Mouse (Mus musculus): Measurements from ENCODE around the gene E2f4.

The E2f4 gene

DNA sequence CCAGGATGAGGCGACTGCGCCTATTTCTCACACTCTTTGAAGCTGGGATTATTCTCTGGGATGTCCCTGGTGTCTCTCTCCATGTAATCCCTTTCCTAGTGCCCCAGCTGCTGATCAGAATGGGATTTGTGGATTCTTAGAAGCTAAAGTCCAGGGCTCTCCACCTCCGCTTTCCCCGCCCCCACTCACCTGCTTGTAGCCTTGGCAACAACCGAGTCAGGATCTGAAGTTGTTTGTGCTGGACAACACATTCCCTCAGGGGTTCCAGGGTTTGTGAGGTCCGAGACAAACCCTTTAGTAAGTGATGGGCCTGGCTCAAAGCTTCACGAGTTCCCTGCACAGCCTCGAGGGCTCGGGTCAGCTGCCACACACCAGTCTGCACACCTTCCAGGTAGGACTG, 2.7 kb upstream of the E2f4 start:
- no peak for DNase-seq (ENCODE audit: low spot score)

- no peak for DNase-seq (ENCODE audit: low spot score)
Measured at GRCm38 (mm10) chr8:105295256-105295655, 2.2 kb upstream of the E2f4 start.

- DNase-seq (ENCODE audit: low spot score) = no peak
Measured at GRCm38 (mm10) chr8:105295895-105296573, 1.4 kb upstream of the E2f4 start, which contains the start of gene Exoc3l. Gene Exoc3l (minus strand): TSS chr8:105296101.

GRCm38 (mm10) chr8:105298351-105299252, 1.1 kb downstream of the E2f4 start:
- no peak for DNase-seq (ENCODE audit: low spot score)

GRCm38 (mm10) chr8:105299962-105300361, 2.5 kb downstream of the E2f4 start:
- DNase-seq (ENCODE audit: low spot score) = no peak

DNA sequence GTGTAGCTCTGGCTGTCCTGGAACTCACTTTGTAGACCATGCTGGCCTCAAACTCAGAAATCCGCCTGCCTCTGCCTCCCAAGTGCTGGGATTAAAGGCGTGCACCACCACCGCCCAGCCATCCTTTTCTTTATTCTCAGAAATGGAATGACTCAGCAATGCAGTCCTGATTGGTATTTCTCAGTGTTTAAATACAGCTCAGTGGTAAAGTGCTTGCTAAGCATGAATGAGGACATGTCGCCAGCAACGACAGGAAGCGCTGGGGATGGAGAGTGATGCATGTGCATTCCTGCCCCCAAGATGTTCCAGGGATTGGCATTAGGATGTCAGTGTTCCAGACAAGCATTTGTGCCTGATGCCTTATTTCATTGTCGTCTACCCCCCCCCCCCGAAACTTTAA, 5.9 kb downstream of the E2f4 start:
- no peak for DNase-seq (ENCODE audit: low spot score)

GRCm38 (mm10) chr8:105303874-105304273, 6.4 kb downstream of the E2f4 start:
- DNase-seq (ENCODE audit: low spot score) = no peak

DNA sequence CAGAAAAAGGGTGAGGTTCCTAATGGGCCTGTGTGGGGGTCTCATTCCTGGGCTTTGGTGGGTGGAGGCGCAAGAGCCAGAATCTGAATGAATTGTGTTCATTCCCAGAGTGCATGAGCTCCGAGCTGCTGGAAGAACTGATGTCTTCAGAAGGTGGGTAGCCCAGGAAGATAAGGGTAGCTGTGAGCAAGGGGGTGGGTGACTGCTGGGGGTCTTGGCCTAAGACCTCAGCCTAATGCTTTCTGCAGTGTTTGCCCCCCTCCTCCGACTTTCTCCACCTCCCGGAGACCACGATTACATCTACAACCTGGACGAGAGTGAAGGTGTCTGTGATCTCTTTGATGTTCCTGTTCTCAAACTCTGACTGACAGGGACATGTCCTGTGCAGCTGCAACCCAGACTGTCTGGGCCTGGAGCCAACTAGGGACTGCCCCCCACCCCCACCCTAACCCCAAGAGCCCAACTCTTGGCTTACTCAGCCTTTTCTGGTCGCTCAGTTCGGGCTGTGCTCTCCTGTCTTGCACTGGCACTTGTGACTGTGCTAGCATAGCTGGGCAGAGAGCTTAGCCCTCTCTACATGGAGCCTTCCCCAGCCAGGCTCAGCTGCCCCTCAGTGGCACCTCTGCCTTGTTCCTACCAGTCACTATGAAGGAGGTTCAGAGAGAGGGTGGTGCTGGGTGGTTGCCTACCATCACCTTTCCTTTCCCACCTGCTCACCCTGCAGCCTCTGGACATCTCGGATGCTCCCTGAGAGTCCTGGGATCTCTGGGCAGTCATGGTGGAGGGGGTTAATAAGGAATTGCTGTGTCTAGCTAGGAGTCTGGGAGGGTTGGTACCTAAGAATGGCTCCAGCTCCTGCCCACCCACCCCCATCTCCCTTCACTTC, 7.1 kb downstream of the E2f4 start:
- no peak for DNase-seq (ENCODE audit: low spot score)

- peak; percentile 49 for DNase-seq (ENCODE audit: low spot score)
Measured at GRCm38 (mm10) chr8:105305211-105306145, 8.0 kb downstream of the E2f4 start, which contains the start of gene Elmo3. Gene Elmo3 (plus strand): TSS chr8:105305601.

GRCm38 (mm10) chr8:105306146-105306691, 8.8 kb downstream of the E2f4 start:
- DNase-seq (ENCODE audit: low spot score) = no peak

GRCm38 (mm10) chr8:105307670-105308069, 10.2 kb downstream of the E2f4 start:
- DNase-seq (ENCODE audit: low spot score) = no peak

- no peak for DNase-seq (ENCODE audit: low spot score)
Measured at GRCm38 (mm10) chr8:105308428-105308827, 11.0 kb downstream of the E2f4 start.

DNA sequence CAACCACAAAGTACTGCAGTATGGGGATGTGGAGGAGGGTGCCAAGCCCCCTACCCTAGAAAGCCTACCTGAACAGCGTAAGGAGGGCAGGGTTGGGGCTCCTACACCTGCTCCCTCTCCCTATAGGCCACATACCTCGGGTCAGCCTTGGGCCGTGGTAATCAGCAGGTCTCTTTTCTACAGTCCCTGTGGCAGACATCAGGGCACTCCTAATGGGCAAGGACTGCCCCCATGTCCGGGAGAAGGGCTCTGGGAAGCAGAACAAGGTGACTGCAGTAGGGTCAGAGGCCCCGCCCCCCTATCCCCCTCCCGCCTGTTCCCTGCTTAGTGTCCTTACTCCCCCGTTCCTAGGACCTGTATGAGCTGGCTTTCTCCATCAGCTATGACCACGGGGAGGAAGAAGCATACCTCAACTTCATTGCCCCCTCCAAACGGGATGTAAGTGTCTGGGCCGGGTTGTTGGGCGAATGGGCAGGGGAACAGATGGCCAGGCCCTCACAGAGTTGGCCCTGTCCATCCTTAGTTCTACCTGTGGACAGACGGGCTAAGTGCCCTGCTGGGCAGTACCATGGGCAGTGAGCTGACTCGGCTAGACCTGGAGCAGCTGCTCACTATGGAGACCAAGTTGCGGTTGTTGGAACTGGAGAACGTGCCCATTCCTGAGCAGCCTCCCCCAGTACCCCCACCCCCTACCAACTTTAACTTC, 11.8 kb downstream of the E2f4 start:
- no peak for DNase-seq (ENCODE audit: low spot score)

DNA sequence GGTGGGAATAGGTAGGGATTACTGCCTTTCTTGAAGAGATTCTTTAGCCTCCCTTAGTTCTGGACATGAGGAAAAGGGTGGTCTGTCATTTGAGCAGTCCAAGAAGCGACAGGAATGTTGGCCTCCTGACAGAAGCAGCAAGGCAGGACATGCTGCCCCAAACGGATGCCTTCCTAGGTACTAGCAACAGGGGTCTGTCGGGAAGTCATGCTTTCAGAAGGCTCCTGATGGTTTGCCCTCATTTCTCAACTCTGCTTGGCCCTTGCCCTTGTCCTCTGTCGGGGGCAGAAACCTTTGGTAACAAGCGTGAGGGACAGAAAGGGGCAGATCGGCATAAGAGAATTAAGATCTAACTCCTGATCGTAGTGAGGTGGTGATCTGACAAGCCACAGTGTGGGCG, 12.7 kb downstream of the E2f4 start:
- DNase-seq (ENCODE audit: low spot score) = no peak

GRCm38 (mm10) chr8:105311718-105312117, 14.3 kb downstream of the E2f4 start:
- no peak for DNase-seq (ENCODE audit: low spot score)

DNA sequence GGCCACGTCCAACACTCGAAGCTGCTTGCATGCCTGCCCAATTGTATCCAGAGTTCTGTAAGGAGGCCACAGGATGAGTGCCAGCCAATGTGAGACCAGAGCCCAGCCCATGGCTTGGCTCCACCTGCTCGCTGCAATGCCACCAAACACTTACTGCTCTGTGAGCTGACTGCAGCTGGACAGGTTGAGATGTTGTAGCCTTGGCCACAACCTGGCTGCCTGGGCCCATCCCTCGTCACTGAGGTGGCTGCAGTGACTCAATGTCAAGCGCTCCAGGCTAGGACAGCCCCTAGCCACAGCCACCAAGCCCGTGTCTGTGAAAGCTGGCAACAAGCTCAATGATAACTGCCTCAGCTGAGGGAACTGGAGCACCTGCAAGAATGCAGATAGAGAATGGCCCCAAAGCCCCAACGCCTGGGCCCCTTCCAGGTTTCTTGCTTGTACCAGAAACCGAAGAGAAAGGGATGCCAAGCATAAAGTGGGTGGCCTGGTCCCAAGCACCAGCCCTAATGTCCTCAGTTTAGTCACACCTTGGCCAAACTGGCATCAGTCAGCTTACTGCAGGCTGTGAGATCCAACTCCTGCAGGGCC, 15.5 kb downstream of the E2f4 start:
- DNase-seq (ENCODE audit: low spot score) = no peak

- DNase-seq (ENCODE audit: low spot score) = no peak
Measured at GRCm38 (mm10) chr8:105313622-105314402, 16.3 kb downstream of the E2f4 start.

- no peak for DNase-seq (ENCODE audit: low spot score)
Measured at GRCm38 (mm10) chr8:105315073-105315769, 17.8 kb downstream of the E2f4 start.

All from ovary, postnatal 14 days (tissue).